Mouse (Mus musculus) B cell, adult (primary cell): ENCODE results near the gene Tgm7. TPM values are rescaled to one million over a fixed set of nuclear protein-coding genes. Genes with fewer than 3 reads are reported as not detected.

Experiments
- total RNA-seq: library from RNA; stranded (reverse); gene quantifications from 4 replicates; pipeline ENCODE4 v1.2.4, GENCODE M21; 2023; ENCODE audit not compliant: inconsistent age

Tgm7 gene
- total RNA-seq, result not detected in 4 replicates

DNA sequence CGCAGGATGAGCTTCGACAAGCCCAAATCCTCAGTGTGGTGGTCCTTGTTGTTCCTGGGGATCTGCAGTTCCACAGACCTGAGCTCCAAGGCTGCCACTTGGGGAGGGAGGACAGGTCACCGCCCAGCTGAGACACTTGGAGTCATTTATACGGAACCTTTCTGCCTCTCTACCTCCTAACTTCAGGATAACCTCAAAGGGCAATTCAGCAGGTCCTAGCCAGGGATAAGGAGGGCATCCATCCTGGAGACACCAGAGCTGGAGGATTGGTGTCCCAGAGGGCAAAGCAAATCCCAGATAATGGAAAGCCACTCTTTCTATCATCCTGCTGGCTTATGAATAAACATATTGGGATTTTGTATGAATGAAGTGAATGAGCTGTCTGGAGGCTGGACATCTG is at the start of gene Tgm7:
Tgm7 (minus strand) TSS at position 101 of the 400 bp plus-strand sequence.

DNA sequence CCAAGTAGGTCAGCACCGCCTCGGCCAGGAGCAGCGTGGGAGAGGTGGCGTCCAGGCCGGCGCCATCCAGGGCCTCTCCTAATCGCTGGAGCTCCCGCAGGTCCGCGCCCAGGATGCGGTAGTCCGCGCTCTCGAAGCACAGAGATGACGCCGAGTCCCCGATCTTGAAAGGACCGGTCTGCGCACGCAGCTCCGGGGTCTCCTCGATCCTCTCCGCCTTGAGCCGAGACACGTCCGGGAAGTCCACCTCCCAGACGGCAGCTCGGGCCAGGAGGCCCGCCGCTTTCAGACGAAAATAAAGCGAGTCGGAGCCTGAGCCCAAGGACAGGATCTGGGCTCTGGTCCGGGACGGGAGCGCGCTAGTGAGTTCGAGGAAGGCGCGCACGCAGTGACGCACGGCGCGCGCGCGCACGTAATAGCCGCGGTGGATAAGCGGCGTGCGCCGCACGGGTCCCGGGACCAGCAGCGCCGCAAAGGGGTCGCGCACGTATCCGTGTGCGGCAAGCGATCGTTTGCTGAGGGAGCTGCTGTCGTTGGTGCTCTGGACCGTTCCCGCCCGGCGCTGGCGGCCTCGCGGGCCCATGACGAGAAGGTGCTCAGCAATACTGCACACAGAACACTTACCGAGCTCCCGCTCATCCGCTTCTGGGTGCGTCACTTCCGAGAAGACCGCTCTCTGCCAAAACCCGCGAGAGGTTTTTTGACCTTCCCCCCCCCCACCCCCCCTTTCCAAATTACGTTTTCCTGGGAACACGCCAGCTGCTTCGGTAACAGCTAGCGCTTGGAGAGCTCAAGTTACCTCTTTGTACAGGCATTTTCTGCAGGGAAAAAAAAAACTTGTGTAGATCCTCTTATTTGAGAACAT is 30.7 kb upstream of the Tgm7 start, which contains the start of the genes Adal and Lcmt2:
Adal (plus strand) TSS at position 411 of the 865 bp plus-strand sequence.
Lcmt2 (minus strand) TSS at position 636 of the 865 bp plus-strand sequence.

GRCm38 (mm10) chr2:121085480-121086185 is 24.0 kb downstream of the Tgm7 start, which contains the start of gene Tgm5:
Gene Tgm5, minus strand, starts transcription at chr2:121085841.

Other genes starting within 250 kb of the Tgm7 start
- gene Ubr1, start 139.1 kb downstream of the Tgm7 start, total RNA-seq, result 61.3 to 66.2 TPM (median 64.2 TPM) in 4 replicates
- gene Tmem62, start 132.8 kb downstream of the Tgm7 start, total RNA-seq, result 17.6 to 24.6 TPM (median 24.4 TPM) in 4 replicates
- 84.0 to 90.1 TPM (median 86.4 TPM) in 4 replicates for gene Ccndbp1, start 101.4 kb downstream of the Tgm7 start, total RNA-seq
- not detected in 4 replicates for gene Epb42, start 72.7 kb downstream of the Tgm7 start, total RNA-seq
- gene Tgm5, start 24.0 kb downstream of the Tgm7 start, total RNA-seq, result not detected in 4 replicates
- gene Adal, start 30.6 kb upstream of the Tgm7 start, total RNA-seq, result 15.4 to 19.7 TPM (median 18.6 TPM) in 4 replicates
- 7.1 to 10.5 TPM (median 10.0 TPM) in 4 replicates for gene Lcmt2, start 30.9 kb upstream of the Tgm7 start, total RNA-seq
- gene Tubgcp4, start 60.9 kb upstream of the Tgm7 start, total RNA-seq, result 74.0 to 78.8 TPM (median 78.3 TPM) in 4 replicates
- gene Zscan29, start 61.3 kb upstream of the Tgm7 start, total RNA-seq, result 29.3 to 33.8 TPM (median 31.1 TPM) in 4 replicates
- 80.7 to 99.9 TPM (median 95.7 TPM) in 4 replicates for gene Trp53bp1, start 161.6 kb upstream of the Tgm7 start, total RNA-seq
- 0.06 to 0.61 TPM (median 0.11 TPM) in 4 replicates for gene Map1a, start 179.8 kb upstream of the Tgm7 start, total RNA-seq
- gene Ppip5k1, start 245.6 kb upstream of the Tgm7 start, total RNA-seq, result 25.8 to 32.5 TPM (median 27.5 TPM) in 4 replicates
- gene Ckmt1, start 247.9 kb upstream of the Tgm7 start, total RNA-seq, result not detected in 4 replicates